Mouse (Mus musculus): ENCODE results near the gene Ssx2ip.

DNA sequence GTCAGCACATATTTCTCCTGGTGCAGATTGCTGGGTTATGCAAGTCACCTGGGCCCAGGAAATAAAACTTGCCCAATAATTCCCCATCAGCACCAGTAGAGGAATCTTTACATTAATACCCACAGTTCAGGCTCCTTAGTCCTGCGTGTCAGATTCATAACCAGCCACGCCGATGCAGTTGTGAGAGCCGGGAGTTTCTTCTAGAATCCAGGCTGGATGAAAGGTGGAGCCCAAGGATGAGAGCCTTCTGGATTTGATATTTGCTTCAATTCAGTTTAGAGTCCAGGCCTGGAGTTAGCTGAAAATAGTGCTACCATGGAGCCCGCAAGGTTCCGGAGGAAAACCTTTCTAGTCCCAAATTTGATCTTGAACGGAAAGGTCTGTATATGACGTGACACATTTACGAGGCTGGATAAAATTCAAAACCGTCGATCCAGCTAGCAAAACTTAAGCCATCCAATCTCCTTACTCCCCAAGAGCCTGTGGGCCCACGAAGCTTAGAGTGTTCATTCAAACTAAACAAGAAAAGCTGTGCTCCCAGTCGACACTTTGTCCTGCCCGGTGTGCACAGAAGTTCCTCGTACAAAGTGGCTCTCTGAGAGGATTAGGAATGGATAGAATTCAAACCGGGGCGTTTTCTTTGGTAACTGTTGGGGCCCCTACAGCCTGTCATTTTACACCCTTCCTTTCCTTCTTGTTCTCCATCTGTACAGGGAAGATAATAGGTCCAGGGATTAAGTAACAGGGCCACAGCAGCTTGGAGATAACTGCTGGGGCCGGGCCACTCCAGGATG is 968 bp downstream of the Ssx2ip start:
- TF ChIP-seq CTCF (IDR thresholded peaks at IDR 0.05; ENCODE audit: borderline replicate concordance, extremely low read depth, insufficient read depth, insufficient read length) (no peak), POLR2A (IDR thresholded peaks at IDR 0.05; ENCODE audit: borderline replicate concordance, extremely low read depth, insufficient read depth, insufficient read length, poor library complexity, severe bottlenecking) (no peak)
